Mouse (Mus musculus) kidney, adult 11 months (tissue): ENCODE measurements at regions not wholly inside any gene's neighbourhood (a gene's known extent, or its start where the extent isn't known, plus 50 kb on each side); places are given as distances from the start of the nearest gene placed in this dataset.
"Not testable (repeated sequence)": the region's sequence is repeated elsewhere in the genome, so short reads cannot be mapped to it uniquely, and the experiment has no call there.

Experiments
- DNase-seq: peaks from one replicate; pipeline ENCODE4 v3.0.0; 2022

DNA sequence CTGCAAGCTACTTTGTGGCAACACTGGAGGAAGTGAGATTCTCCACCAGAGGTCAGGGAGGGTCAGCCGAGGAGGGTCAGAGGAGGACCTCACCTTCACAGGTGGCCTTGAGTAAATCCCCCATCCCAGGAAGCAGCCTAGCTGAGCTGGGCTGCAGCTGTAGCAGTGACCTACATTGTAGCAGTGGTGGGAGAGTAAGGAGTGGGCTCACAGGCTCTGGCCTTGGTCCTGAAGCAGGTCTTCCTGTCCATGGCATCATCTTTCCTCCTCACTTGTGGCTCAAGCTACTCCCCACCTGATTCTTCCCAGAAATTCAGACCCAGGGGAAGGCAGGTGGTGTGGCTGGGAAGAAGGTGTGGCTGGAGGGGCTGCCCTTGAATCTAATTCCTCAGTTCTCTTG, 84.3 kb downstream of the 1810013L24Rik start:
- not testable (repeated sequence) for DNase-seq

- DNase-seq = no peak
Measured at GRCm38 (mm10) chr16:8916091-8916490, 86.2 kb downstream of the 1810013L24Rik start.

- peak; percentile 2 for DNase-seq
Measured at GRCm38 (mm10) chr16:8918741-8919535, 89.0 kb downstream of the 1810013L24Rik start.

GRCm38 (mm10) chr16:8924732-8925131, 94.8 kb downstream of the 1810013L24Rik start:
- no peak for DNase-seq

- DNase-seq = no peak
Measured at GRCm38 (mm10) chr16:8931961-8932360, 102.1 kb downstream of the 1810013L24Rik start.

- DNase-seq = no peak
Measured at GRCm38 (mm10) chr16:8933121-8933520, 103.2 kb downstream of the 1810013L24Rik start.

DNA sequence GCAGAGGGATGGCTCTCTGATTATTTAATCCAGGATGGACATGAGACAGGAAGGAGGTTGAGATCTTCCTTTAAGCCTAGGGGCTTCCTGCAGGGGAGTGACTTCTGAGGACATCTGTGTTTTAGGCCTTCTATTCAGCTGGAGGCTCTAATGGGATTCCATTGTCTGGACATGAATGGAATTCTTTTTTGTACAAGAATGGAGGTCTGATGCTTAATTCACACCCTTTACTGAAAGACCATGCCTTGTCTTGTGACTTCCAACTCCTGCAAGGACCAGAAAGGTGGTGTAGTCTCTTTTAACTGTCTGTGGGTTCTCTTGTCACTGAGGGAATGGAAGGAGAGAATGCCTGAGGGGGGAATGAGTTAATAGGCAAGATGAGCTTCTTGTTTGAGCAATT, 106.5 kb downstream of the 1810013L24Rik start:
- no peak for DNase-seq

DNA sequence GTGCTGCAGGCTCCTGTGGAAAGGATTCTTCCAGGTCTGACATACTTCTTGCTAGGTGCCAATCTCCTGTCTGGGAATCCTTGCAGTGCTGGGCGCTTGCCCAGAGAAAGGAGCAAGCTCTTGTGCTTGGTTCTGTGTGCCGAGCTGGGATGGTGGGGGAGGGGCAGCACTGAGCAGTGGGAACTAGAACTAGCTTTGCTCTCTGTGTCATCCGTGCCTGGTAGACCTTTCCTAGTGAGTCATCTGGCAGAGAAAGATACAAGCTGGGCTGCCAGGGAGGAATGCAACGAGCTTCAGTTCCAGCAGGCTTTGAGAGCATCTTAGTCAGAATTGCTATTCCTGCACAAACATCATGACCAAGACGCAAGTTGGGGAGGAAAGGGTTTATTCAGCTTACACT, 108.6 kb downstream of the 1810013L24Rik start:
- no peak for DNase-seq

DNA sequence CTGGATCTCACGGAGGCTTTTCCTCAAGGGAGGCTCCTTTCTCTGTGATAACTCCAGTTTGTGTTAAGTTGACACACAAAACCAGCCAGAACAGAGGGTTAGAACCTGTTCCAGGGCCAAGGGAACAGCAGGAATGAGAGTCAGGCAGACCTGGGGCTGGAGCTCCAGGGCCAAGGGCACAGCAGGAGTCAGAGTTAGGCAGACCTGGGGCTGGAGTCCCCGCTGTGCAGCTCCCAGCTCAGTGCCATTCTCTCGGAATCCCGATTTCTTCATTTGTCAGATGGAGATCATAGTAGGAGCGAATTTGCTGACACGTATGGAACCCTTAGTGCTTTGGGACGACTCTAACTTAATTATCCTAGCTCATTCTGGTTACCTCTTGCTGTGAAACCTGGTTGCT, 109.2 kb downstream of the 1810013L24Rik start:
- DNase-seq = no peak

DNA sequence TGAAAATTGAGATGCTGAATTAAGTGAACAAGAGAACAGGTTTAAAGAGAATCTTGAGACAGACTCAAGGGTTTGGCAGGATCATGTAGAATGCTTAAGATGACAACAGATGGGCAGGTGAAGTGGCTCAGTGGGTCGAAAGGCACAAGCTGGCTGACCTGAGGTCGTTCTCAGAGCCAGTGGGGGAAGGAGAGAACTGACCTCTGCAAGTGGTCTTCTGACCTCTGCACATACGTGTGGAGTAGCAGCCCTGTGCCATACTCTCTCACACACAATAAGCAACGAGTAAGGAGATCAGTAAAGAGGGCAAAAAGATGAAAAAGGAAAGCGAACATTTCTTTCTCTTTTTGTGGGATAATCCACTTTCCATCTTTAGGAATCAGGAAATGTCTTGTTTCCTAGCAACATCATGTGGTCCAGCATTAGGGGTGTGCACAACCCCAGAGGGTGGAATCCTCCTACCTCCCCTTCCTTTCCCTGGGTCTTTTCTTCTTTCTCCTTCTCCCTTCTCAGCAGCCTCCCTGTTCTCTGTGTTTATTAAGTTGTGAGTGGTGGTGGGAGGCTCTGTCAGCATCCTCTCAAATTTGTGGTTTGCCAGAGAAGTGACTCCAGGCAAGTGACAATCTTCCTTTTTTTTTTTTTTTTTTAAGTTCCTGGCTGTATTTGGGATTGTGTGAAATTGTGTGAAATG, 114.7 kb downstream of the 1810013L24Rik start:
- no peak for DNase-seq

GRCm38 (mm10) chr16:8947846-8948245, 117.9 kb downstream of the 1810013L24Rik start:
- DNase-seq = no peak

DNA sequence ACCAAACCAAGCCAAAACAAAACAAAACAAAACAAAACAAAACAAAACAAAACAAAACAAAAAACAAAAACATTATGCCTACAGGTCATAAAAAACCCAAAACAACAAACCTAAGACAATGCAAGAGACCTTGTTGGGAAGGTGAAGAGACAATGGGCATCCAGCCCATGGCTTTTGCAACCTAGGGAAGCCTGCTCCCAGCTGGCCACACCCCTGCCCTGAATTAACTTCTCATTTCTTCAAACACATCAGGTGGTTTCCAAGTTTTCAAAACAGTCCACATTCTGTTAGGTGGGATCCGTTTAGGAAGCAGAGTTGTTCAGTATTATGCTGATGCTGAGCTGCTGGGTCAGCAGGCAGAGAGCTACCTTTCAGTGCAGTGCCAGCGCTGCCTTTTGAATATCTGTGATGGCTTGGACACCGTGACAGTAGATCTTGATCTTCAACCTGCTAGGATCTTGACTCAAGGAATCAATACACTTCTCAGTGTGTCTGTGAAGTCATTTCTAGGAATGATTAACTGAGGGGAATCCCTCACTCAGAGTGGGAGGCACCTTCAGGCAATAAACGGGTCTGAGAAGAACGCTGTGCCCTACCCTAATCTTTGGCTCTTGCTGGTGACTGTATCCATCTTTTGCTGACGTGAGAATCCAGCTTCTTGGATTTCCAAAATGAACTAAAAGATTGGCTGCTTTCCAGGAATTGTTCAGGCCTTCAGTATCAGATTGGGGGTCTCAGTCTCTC, 121.4 kb downstream of the 1810013L24Rik start:
- no peak for DNase-seq

- DNase-seq = no peak
Measured at GRCm38 (mm10) chr16:8961739-8962138, 131.8 kb downstream of the 1810013L24Rik start.

GRCm38 (mm10) chr16:8993521-8994250, 163.8 kb downstream of the 1810013L24Rik start:
- DNase-seq = no peak

GRCm38 (mm10) chr16:8994521-8994920, 164.6 kb downstream of the 1810013L24Rik start:
- DNase-seq = no peak

DNA sequence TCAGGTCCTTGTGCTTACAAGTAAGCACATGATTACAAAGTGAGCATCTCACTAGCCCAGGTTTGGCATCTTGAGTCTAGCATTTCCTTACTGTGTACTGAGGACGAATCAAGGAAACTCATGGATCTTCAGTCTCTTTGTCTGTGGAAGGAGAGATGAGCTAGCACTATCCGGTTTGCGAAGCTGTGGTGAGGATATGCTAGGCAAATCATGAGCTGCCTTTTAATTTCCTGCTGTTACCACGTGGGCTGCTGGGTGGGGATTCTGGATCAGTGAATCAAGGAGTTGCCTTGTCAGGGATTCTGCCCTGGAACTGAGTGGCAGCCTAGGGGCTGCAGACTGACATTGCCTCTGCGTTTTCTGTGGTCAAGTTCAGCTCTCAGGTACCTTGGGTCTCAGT, 167.3 kb downstream of the 1810013L24Rik start:
- no peak for DNase-seq

- no peak for DNase-seq
Measured at GRCm38 (mm10) chr16:9004012-9004411, 174.1 kb downstream of the 1810013L24Rik start.

DNA sequence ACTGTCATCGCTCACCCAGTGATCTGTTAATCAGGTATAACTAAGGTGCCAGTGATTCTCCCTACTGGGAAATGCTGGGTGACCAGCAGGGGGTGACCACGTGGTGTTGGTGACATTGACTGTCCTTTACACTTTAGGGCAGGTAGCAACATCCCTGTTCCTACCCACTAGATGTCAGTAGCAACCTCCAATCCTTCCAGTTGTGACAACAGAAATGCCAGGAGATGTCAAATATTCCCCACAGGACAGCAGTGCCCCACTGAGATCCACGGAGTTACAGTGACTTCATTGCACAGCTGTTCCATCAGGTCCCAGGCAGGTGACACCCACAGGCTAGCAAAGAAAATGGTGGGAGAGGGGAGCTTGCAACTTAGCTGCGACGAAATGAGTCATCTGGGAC, 176.0 kb downstream of the 1810013L24Rik start:
- no peak for DNase-seq

DNA sequence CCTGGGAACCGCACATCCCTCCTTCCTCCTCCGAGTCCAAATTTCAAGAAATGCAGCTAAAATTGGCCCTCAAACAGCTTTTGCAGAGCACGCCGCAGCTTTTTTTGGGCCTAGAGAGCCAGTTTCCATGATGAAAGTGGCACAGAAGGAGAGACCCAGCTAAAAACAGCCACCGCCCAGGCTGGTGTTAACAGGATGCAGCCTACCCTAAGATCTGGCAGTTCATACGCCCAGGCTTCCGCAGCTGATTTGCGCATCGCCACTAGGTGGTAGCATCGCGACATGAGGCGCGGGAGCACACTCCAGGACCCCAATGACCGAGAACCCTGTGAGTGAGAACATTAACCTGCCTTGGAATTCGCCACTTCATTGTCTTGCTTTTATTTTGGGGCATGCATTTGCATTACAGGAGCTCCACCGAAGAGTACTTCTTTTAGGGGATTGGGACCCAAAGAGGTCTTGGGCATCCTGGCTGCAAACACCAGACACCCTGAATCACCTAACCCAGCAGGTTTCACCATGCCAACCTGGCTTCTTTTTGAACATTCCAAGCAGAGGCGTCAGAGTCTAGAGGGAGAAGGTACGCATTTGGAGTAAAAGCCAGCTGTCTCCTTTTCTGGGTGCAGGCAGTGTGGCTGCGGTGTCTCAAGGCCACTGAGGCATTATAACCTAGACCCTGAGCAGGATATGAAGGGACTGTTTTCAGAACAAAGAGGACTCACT, 179.6 kb downstream of the 1810013L24Rik start:
- DNase-seq = peak; percentile 26

DNA sequence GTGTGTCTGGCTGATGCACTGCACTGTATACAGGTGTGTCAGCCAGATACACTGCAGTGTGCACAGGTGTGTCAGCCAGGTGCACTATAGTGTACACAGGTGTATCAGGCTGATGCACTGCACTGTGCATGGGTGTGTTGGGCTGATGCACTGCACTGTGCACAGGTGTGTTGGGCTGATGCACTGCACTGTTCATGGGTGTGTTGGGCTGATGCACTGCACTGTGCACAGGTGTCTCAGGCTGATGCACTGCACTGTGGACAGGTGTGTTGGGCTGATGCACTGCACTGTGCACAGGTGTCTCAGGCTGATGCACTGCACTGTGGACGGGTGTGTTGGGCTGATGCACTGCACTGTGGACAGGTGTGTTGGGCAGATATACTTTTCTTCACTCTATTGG, 181.2 kb downstream of the 1810013L24Rik start:
- DNase-seq = no peak

GRCm38 (mm10) chr16:9011691-9012090, 181.8 kb downstream of the 1810013L24Rik start:
- no peak for DNase-seq
